Mouse (Mus musculus): ENCODE results near the gene Acsf2.

- no peak for TF ChIP-seq POLR2A (IDR thresholded peaks at IDR 0.05; ENCODE audit: extremely low read depth, insufficient read depth, low read length)
- no peak for TF ChIP-seq CTCF (IDR thresholded peaks at IDR 0.05; ENCODE audit: extremely low read depth, insufficient read depth, low read length)
These were observed 43.0 kb upstream of the Acsf2 start for GRCm38 (mm10) chr11:94644461-94645219.

All from cortical plate, adult 2 months (tissue).